Mouse (Mus musculus) testis, postnatal 10 days (tissue): ENCODE measurements around the gene 5730480H06Rik.

Source experiments
- DNase-seq: peaks from one replicate; pipeline ENCODE4 v3.0.0; 2021; ENCODE audit warnings: low spot score

Gene 5730480H06Rik

GRCm38 (mm10) chr5:48327652-48328051, at the start of gene 5730480H06Rik:
Gene 5730480H06Rik (plus strand): TSS chr5:48327952.
- no peak for DNase-seq

DNA sequence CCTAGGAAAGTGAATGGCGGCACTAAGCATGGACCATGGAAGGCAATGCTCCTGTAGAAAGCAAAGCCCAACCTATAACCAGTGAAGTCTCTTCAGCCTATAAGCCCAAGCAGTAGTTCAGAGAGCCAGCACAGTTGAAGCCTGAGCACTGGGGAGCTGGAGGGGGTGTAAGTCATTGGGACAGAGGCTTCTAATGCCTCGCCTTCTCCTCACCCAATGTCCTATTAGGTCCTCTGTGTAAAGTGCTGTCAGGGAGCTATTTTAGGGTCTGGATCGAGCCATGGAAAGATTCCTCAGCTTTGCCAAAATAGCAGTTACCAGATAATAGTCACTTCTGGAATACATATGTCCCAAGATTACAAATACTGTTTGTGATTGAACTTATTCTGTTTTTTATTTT, 26.6 kb upstream of the 5730480H06Rik start:
- DNase-seq = no peak

DNA sequence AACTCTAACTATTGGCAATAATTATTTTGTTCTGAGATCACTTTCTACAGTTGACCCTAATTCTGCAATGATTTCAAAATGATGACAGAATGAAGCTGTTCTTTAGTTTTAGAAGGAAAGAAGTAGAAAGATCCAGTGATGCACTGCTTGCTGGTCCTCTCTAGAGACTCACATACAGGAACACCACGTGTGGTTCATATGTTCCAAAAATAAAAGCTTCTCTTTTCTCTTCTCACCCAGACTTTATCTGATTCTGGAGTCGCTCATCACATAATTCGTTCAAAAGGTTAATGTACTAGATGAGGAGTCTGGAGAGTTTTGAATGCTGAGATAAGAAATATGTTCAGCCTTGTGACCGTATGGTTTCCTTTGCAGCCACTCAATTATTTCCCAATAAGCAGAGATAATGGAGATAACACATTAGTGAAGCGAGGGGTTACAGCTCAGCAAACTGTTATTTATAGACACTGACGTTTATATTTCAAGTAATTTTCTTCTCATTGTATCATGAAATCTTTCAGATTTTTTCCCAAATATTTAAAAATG, 12.6 kb upstream of the 5730480H06Rik start:
- no peak for DNase-seq

GRCm38 (mm10) chr5:48320597-48320996, 7.2 kb upstream of the 5730480H06Rik start:
- no peak for DNase-seq

GRCm38 (mm10) chr5:48326221-48326620, 1.5 kb upstream of the 5730480H06Rik start:
- no peak for DNase-seq

DNA sequence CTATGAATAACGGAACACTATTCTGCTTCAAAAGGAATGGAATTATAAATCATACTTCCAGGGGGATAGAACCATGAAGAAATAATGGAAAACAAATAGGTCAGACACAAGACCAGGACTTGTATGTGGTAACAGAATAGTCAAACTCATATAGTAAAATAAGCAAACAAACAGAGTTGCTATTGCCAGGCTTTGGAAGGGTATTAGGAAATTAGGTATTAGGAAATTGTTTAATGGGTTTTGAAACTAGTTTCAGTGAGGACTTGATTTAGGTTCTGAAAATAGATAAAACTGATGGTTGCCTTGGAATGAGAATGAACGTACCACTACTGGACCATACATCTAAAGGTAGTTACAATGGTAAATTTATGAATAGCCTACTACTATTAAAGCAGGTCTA, 2.0 kb downstream of the 5730480H06Rik start:
- no peak for DNase-seq

- DNase-seq = no peak
Observed at GRCm38 (mm10) chr5:48330817-48331216, 3.1 kb downstream of the 5730480H06Rik start.

GRCm38 (mm10) chr5:48331441-48331840, 3.7 kb downstream of the 5730480H06Rik start:
- DNase-seq = no peak

GRCm38 (mm10) chr5:48333407-48333806, 5.7 kb downstream of the 5730480H06Rik start:
- DNase-seq = no peak

GRCm38 (mm10) chr5:48333884-48334513, 6.2 kb downstream of the 5730480H06Rik start:
- no peak for DNase-seq

DNA sequence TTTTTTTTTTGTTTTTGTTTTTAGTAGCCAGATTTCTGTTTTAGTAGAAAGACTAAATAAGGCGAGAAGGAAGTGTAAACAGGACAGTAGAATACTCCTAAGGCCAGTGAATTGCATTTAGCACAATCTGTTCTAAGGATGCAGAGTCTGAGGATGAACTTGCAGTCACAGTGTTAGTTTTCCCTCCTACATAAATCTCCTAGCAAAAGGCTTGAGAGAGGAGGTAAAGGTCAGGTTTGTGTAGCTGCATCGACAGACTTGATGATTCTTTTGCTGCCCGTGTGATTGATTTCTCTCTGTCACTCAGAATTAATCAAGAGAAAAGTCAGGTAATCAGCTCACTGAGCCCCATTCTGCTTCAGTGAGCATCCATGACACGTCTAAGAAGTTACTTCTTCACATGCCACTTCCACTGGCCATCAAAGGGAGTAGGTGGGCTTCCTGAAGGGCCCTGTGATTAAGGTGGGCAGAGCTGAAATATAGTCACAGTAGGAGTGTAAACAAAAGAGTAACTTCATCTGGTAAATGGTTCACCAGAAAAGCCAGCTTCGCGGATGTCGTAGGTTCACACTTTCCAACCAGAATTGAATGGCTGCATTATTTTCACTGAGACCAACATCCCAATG, 13.2 kb downstream of the 5730480H06Rik start:
- no peak for DNase-seq

DNA sequence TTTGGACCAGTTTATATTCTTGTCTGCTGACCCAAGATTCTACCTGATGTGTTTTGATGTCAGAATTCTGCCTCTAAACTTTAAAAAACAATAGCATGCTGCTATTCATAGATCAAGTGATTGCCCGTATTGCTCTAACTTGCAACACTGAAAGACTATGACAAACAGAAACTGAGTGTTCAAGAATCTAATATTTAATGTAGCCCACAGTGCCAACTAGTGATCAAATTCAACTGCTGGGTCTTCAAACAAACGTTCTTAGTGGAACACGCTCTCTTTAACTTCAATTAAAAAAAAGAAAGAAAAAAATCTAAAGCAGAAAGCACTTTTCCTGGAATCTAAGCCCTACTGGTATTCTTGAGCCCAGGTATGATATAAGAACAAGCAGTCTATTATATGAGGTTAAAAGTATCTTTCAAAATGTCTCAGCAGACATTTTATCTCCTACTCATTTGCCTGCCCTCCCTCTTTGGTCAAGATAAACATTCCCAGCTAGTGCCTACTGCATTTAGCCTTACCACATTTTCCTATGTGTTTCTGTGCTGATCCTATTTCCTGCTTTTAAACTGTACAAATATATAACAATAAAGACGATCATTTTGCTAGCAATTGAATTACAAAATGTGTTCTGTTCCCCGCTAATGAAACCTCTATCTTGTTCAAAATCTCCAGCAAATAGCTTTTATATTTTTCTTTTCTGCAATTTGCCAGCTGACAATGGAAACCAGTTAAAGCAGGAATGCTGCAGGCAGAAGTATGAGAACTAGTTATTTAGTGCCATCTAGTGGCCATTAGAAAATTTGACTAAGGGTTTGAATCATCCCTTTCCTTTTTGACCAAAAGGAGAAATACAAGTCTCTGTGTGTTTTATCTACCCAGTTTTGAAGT, 17.6 kb downstream of the 5730480H06Rik start:
- no peak for DNase-seq

GRCm38 (mm10) chr5:48345983-48346648, 18.4 kb downstream of the 5730480H06Rik start:
- no peak for DNase-seq

DNA sequence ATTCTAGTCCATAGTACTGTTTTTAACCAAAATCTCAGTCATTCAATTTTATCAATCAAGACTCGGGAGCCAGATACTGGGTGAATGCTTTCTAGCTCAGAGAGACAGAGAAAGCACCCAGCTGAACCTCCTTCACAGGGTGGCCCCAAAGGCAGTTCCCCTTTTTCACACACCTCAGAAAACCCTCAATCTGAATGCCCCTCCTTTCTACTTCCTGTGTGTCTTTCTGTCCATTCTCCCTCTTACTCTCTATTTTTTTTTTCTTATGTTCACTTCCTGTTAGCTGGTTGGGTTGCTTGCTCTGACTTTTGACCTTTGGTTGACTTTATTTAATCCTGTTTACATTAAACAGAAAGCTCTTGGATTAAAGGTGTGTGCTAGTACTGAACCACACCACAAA, 21.6 kb downstream of the 5730480H06Rik start:
- DNase-seq = no peak

DNA sequence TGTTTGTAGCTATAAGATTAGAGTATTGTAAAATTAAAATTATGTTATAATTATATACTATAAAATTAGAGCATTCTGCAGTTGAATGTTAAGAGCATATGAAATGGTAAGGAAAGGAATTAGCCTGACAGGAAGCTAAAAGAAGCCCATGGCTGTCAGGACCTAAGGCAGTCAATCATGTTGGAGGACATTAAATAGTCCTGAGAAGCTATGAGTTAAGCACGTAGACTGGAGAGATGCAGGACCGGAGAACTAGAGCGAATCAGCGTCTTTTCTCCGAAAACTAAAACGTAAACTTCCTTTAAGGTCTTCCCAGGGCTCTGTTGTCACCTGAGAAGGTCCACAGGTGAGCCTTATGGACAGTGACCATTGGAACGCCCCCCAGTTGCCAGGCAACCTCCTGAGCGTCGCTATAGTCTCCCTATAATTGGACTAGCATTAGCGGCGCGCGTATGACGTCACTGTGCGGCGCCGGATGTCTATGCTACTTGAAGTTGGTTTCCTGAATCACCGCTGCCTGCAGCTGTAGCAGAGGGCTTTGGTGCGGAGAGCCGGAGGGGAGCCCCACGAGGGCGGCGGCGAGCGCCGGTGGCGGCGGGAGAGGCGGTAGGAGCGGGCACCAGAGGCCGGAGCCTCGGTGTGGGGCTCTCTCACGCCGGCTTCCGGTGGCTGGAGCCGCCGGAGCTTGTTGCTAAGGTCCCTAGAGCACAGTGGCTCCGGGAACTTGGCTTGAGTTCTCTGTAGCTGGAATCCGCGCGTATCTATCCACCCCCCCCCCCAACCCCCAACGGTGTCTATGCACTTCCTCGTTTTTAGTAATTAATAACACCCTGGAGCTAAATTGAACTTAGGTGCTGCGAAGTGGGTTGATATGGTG, 44.4 kb downstream of the 5730480H06Rik start:
- DNase-seq = peak; percentile 96

DNA sequence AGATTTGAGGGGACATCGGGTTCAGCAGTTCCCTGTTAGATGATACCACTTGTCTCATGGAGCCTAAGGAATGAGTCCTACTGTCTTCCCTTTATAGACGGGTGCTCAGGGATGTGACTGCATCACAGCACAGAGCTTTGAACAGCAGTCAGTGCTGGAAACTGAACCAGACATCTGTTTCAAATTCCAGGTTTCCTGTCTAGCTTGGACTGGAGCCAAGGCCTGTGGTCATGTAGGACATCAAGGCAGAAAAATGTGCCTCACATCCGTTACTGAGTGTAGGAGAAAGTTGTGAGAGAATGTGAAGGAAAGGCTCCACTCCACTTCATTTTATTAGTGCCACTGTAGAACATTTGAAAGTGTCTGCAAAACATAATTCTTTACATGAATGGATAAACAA, 74.7 kb downstream of the 5730480H06Rik start:
- no peak for DNase-seq

GRCm38 (mm10) chr5:48408276-48408675, 80.5 kb downstream of the 5730480H06Rik start:
- DNase-seq = no peak

GRCm38 (mm10) chr5:48410348-48410747, 82.6 kb downstream of the 5730480H06Rik start:
- peak; percentile 39 for DNase-seq

GRCm38 (mm10) chr5:48411462-48411861, 83.7 kb downstream of the 5730480H06Rik start:
- DNase-seq = no peak

- DNase-seq = no peak
Observed at GRCm38 (mm10) chr5:48412261-48412660, 84.5 kb downstream of the 5730480H06Rik start.

- no peak for DNase-seq
Observed at GRCm38 (mm10) chr5:48419741-48420140, 92.0 kb downstream of the 5730480H06Rik start.
